Mouse (Mus musculus): ENCODE measurements around the gene Brs3.

Brs3 gene

DNA sequence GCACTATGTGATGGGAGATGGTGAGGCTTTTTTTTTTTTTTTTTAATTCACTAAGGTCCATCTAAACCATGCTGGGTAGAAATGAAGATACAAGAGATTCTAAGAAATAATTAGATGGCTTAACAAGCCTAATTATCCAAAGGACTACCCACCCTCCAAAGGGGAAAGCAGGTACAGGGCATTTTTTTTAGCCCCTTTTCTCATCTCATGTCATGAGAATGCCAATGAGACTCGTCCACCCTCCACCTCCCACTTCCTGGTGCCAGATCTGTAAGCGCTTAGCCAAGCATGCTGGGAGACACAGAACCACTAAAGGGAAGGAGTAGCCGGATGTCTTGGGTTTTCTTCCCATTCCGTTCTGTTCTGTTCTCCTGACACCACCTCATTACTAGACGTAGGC is at the start of gene Brs3:
Gene Brs3 (plus strand): TSS at position 301 of the 400 bp plus-strand sequence.
- DNase-seq = no peak

DNA sequence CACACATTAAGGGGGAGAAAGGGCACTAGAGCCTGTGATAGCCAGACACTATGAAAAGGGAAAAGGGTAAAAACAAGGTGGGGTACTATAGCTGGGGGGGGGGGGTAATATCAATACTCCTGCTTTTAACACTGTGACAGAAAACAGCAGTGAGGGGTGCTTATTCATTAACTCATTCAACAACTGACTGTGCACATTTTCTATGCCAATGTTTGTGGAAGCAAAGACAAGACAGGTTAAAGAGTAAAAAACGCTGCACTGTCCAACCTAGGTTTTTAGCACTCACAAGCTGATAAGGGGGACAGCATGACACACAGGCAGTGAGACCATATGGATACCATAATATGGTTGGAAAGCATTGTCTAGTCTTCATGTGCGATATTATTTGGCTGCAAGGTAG is 30.0 kb upstream of the Brs3 start:
- no peak for DNase-seq

GRCm38 (mm10) chrX:57043869-57044268 is 995 bp downstream of the Brs3 start:
- no peak for DNase-seq

- no peak for DNase-seq
Measured at GRCm38 (mm10) chrX:57052848-57053173, 9.9 kb downstream of the Brs3 start.

GRCm38 (mm10) chrX:57053174-57053992 is 10.5 kb downstream of the Brs3 start, which contains the start of gene Htatsf1:
Htatsf1 (plus strand) TSS chrX:57053583.
- DNase-seq = peak; percentile 85

- peak; percentile 19 for DNase-seq
Measured at GRCm38 (mm10) chrX:57053993-57054385, 11.1 kb downstream of the Brs3 start.

- DNase-seq = no peak
Measured at GRCm38 (mm10) chrX:57081496-57081895, 38.6 kb downstream of the Brs3 start.

DNA sequence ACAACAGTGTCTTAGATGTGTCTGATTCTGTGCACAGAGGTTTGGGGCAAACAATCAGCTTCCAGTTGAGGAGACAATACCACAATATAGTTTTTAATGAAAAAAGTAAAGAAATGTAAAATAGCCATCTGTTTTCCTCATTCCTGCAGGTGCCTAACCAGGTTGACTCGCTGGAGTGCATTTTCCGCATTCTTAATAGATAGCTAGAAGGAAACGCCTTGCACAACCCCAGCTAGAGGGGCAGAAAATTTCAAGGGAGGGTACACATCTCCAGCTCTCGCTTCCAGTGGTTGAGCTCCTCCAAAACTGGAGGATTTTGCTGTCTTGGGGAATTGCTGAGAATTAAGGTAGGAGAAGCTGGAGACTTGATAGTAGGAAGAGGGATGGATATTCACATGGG is 44.9 kb downstream of the Brs3 start, which contains the start of gene Vgll1:
Gene Vgll1 (plus strand): TSS at position 301 of the 400 bp plus-strand sequence.
- no peak for DNase-seq

All from thymus, postnatal 4 days (tissue).